ENCODE assay signal across 24 mouse cellular contexts in genomic region chr17:79521691-79522090, GRCm38 (mm10).
A peak's percentile ranks its signal among the peaks of the same experiment; 100 is the strongest.
DNase-seq lines count a peak whose midpoint lies in the region; ATAC-seq lines count a peak whose summit lies in the region.
"Had no signal": no experiment of that assay in that cellular context is flagged by ENCODE, and none has a peak within 500 bp of the region (broad histone marks: within the 10 kb centered on the region; RNA-seq: fewer than 3 reads in every experiment).

No protein-coding gene starts in this region.

- H3K9me3 ChIP-seq in kidney, embryonic 14.5 days (ENCODE audit: control insufficient read depth, low read length): no peaks in the 10 kb centered on the region
- no peaks in the 10 kb centered on the region for H3K9me3 ChIP-seq in liver, embryonic 12.5 days (replicated peaks)
- no peaks in the 10 kb centered on the region for H3K9me3 ChIP-seq in stomach, embryonic 15.5 days
- H3K9me3 ChIP-seq: embryonic facial prominence, embryonic 13.5 days; forebrain, embryonic 12.5 days; heart, embryonic 15.5 days; hindbrain, embryonic 13.5 days; limb, embryonic 15.5 days; midbrain, embryonic 15.5 days had no signal

- ATAC-seq in kidney, embryonic 14.5 days (ENCODE audit: low FRiP score, low TSS enrichment): 0 out of 2 replicates have a peak, but pooled peaks have one; percentile 49
- no peak for ATAC-seq in liver, embryonic 12.5 days
- peak; percentile 79; the same call in 1 of the 2 replicates for ATAC-seq in stomach, embryonic 15.5 days (ENCODE audit: insufficient read depth, low FRiP score, low read depth)
- ATAC-seq in CD4-positive, CD25-positive, alpha-beta regulatory T cell, adult 4 months: no peak
- ATAC-seq: midbrain, embryonic 15.5 days; Patski had no signal

- H3K27me3 ChIP-seq in kidney, embryonic 14.5 days (ENCODE audit: control insufficient read depth, insufficient read depth, low read length): no peaks in the 10 kb centered on the region
- no peaks in the 10 kb centered on the region for H3K27me3 ChIP-seq in liver, embryonic 12.5 days (replicated peaks)
- no peaks in the 10 kb centered on the region for H3K27me3 ChIP-seq in stomach, embryonic 15.5 days (replicated peaks)
- H3K27me3 ChIP-seq: CH12.LX; embryonic facial prominence, embryonic 13.5 days; forebrain, embryonic 12.5 days; heart, embryonic 15.5 days; hindbrain, embryonic 13.5 days; limb, embryonic 15.5 days; midbrain, embryonic 15.5 days; Patski had no signal

- H3K4me2 ChIP-seq in kidney, embryonic 14.5 days (replicated peaks; ENCODE audit: low read depth, low read length): no peak overlapping the region
- no peak overlapping the region for H3K4me2 ChIP-seq in liver, embryonic 12.5 days
- H3K4me2 ChIP-seq in stomach, embryonic 15.5 days: no peak overlapping the region
- H3K4me2 ChIP-seq: embryonic facial prominence, embryonic 13.5 days; forebrain, embryonic 12.5 days; heart, embryonic 15.5 days; hindbrain, embryonic 13.5 days; limb, embryonic 15.5 days; midbrain, embryonic 15.5 days had no signal

- no peak overlapping the region for H3K9ac ChIP-seq in kidney, embryonic 14.5 days (ENCODE audit: low read depth, low read length)
- no peak overlapping the region for H3K9ac ChIP-seq in liver, embryonic 12.5 days
- no peak overlapping the region for H3K9ac ChIP-seq in stomach, embryonic 15.5 days
- H3K9ac ChIP-seq: embryonic facial prominence, embryonic 13.5 days; forebrain, embryonic 12.5 days; heart, embryonic 15.5 days; hindbrain, embryonic 13.5 days; limb, embryonic 15.5 days; midbrain, embryonic 15.5 days had no signal

- H3K4me3 ChIP-seq in kidney, embryonic 14.5 days (ENCODE audit: low read length): no peak overlapping the region
- no peak overlapping the region for H3K4me3 ChIP-seq in liver, embryonic 12.5 days
- H3K4me3 ChIP-seq in stomach, embryonic 15.5 days (replicated peaks): no peak overlapping the region
- H3K4me3 ChIP-seq: embryonic facial prominence, embryonic 13.5 days; erythroblast, embryonic 14.5 days; forebrain, embryonic 12.5 days; heart, embryonic 15.5 days; hindbrain, embryonic 13.5 days; limb, embryonic 15.5 days; midbrain, embryonic 15.5 days had no signal

- WGBS in kidney, embryonic 14.5 days: 53% methylated on average over 7 of the region's 7 CpGs
- WGBS in liver, embryonic 12.5 days (ENCODE audit: insufficient replicate concordance): 77% methylated on average over 7 of the region's 7 CpGs
- WGBS in stomach, embryonic 15.5 days: 44% methylated on average over 7 of the region's 7 CpGs

- no peaks in the 10 kb centered on the region for H3K4me1 ChIP-seq in kidney, embryonic 14.5 days (ENCODE audit: control insufficient read depth, insufficient read depth, low read length)
- H3K4me1 ChIP-seq in liver, embryonic 12.5 days: no peaks in the 10 kb centered on the region
- H3K4me1 ChIP-seq in stomach, embryonic 15.5 days: peaks cover 3% of the 10 kb centered on the region; the same call in 1 of the 2 replicates
- H3K4me1 ChIP-seq: embryonic facial prominence, embryonic 13.5 days; forebrain, embryonic 12.5 days; heart, embryonic 15.5 days; hindbrain, embryonic 13.5 days; limb, embryonic 15.5 days; midbrain, embryonic 15.5 days had no signal

- DNase-seq in kidney, postnatal 36 days: no peak
- peak; percentile 7 for DNase-seq in liver
- DNase-seq in embryo, embryonic 11 days: peak; percentile 48
- DNase-seq: adrenal gland, postnatal 36 days; cerebellum, adult 9-10 months; gastrocnemius, postnatal 36 days; heart, postnatal 36 days; left cerebral cortex, postnatal 4 days; lung, postnatal 4 days; right cerebral cortex, postnatal 4 days had no signal

- H3K36me3 ChIP-seq in kidney, embryonic 14.5 days (ENCODE audit: control insufficient read depth, insufficient read depth, low read length): no peaks in the 10 kb centered on the region
- no peaks in the 10 kb centered on the region for H3K36me3 ChIP-seq in liver, embryonic 12.5 days
- no peaks in the 10 kb centered on the region for H3K36me3 ChIP-seq in stomach, embryonic 15.5 days
- H3K36me3 ChIP-seq: embryonic facial prominence, embryonic 13.5 days; forebrain, embryonic 12.5 days; G1E; heart, embryonic 15.5 days; hindbrain, embryonic 13.5 days; limb, embryonic 15.5 days; midbrain, embryonic 15.5 days had no signal

- H3K27ac ChIP-seq in kidney, embryonic 14.5 days (ENCODE audit: low read depth, low read length): no peak overlapping the region
- H3K27ac ChIP-seq in liver, embryonic 12.5 days: no peak overlapping the region
- H3K27ac ChIP-seq in stomach, embryonic 15.5 days: no peak overlapping the region
- H3K27ac ChIP-seq: embryonic facial prominence, embryonic 13.5 days; forebrain, embryonic 12.5 days; heart, embryonic 15.5 days; hindbrain, embryonic 13.5 days; limb, embryonic 15.5 days; midbrain, embryonic 15.5 days had no signal

Comparison
In these comparisons a context has a peak if more than half of its experiments do, and no peak if none do; other contexts are left out.
1. ATAC-seq: peak in kidney, embryonic 14.5 days (single experiment) and stomach, embryonic 15.5 days (single experiment); none in liver, embryonic 12.5 days (single experiment) and CD4-positive, CD25-positive, alpha-beta regulatory T cell, adult 4 months (single experiment).
2. DNase-seq: peak in liver (single experiment) and embryo, embryonic 11 days (single experiment); none in kidney, postnatal 36 days (0 of 2).